Mouse (Mus musculus) lung, adult 2 months (tissue): ENCODE results near the gene Tbc1d9b. TPM values are rescaled to one million over a fixed set of nuclear protein-coding genes. Genes with fewer than 3 reads are reported as not detected.

ENCODE experiments used
- DNase-seq: peaks from one replicate; pipeline ENCODE4 v3.0.0; 2022
- H3K4me1 ChIP-seq: fragments of 200-500 bp; 2 replicates; pipeline ENCODE4 v1.6.1; 2011; ENCODE audit warnings: low read length; ENCODE audit not compliant: control insufficient read depth, insufficient read depth
- H3K4me3 ChIP-seq: fragments of 200-500 bp; replicated peaks from 2 replicates; pipeline ENCODE3; 2011; ENCODE audit warnings: low read depth, mild to moderate bottlenecking, control low read depth, low read length; ENCODE audit errors: extremely low read depth
- CTCF ChIP-seq: fragments of 200-500 bp; IDR thresholded peaks from 2 replicates; pipeline ENCODE4 v1.5.1; 2011; ENCODE audit warnings: mild to moderate bottlenecking, low read length, control low read depth; ENCODE audit not compliant: insufficient read depth
- POLR2A ChIP-seq: fragments of 200-500 bp; IDR thresholded peaks from 2 replicates; pipeline ENCODE4 v1.6.1; 2011; ENCODE audit warnings: low read depth, mild to moderate bottlenecking, control low read depth, low read length, borderline replicate concordance; ENCODE audit errors: extremely low read depth
- WGBS: fragments of 180-500 bp; shearing (Covaris S2); methylation state at CpG from one replicate; pipeline ENCODE4 v1.1.7; 2018; 5-methylcytosine and 5-hydroxymethylcytosine counted together
- polyA plus RNA-seq: library from polyadenylated mRNA; depleted of rRNA; stranded (reverse); fragments of >200 nt; gene quantifications from 2 replicates; pipeline ENCODE4 v1.2.3, GENCODE M21; 2012

Tbc1d9b gene
- polyA plus RNA-seq, 1 experiment, result 68.4 TPM

DNA sequence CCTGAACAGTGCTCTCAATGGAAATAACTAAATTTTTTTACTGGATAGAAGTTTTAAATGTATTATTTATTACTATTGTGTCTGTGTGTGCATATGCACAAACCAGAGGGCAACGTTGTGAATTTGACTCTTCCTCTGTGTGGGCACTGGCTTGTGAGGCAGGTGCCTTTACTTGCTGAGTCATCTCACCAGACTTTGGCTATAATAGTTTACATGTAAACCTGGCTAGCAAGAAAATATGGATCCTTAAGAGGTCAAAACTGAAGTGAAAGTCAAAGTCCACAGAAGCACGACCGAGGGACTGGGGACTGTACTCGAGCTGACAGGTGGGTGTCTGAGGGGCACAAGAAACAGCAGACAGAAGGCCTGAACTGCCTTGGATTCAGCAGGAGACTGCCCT lies 51.5 kb downstream of the Tbc1d9b start:
- no peaks in the 10 kb centered on the region for H3K4me1 ChIP-seq
- no peak overlapping the region for H3K4me3 ChIP-seq
- no peak for TF ChIP-seq CTCF
- no peak for TF ChIP-seq POLR2A
- no peak for DNase-seq
- WGBS, result 79% methylated on average over 4 of the region's 4 CpGs

DNA sequence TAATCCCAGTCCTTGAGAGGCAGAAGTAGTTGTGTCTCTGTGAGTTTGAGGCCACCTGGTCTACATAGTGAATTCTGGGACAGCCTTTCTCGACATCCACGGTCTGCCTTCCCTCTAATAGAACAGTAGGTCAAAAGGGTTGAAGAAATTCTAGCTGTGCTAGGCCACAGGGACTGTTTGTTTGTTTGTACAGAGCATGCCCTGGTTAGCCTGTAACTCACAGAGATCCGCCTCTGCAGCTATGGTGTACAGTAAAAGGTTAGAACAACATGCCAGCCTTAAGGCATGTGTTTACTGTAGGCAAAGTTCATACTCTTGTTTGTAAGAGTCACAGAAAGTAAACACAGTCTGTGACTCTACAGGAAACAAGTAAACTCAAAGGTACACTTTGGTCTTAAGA lies 53.6 kb downstream of the Tbc1d9b start:
- WGBS, result 62% methylated on average over 3 of the region's 3 CpGs
- no peak for DNase-seq
- no peak for TF ChIP-seq POLR2A
- TF ChIP-seq CTCF, result no peak
- Histone ChIP-seq H3K4me3 (no peak overlapping the region), H3K4me1 (no peaks in the 10 kb centered on the region)

DNA sequence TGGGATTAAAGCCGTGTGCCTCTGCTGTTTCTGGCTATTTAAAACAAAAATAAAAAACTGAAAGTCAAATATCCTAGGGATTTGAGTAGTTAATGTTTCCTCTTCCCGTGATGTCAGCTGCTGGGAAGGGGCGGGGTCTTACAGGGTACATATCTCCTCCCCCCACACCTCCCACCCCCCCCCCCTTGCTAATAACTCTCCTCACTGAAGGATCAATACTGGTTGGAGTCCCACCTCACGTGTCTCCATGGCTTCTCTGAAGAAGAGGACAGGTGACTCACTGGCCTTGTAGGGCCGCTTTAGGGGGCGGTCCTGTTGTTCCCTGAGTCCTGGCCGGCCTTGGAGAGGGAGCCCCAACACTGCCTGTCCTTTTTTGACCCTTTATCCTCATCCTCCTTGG lies 57.5 kb downstream of the Tbc1d9b start:
- no peak for DNase-seq
- Histone ChIP-seq H3K4me3 (no peak overlapping the region), H3K4me1 (no peaks in the 10 kb centered on the region)
- TF ChIP-seq POLR2A, result no peak
- no peak for TF ChIP-seq CTCF
- 65% methylated on average over 7 of the region's 7 CpGs for WGBS

DNA sequence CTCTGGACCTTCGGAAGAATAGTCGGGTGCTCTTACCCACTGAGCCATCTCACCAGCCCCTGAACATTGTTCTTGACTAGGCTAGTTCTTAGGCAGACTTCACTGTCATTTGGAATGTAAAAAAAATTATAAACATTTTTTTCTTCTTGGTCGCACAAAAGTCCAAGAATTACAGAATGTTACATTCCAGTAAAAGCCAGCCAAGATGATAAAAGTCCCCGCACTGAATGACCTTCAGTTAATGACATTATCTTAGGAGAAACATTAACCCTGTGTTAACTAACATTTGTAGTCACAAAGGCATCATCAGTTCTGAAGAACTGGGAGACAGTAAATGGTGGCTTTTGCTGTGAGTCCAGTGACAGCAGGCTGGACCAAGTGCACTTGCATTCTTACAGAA lies 59.2 kb downstream of the Tbc1d9b start:
- WGBS, result 63% methylated on average over 4 of the region's 4 CpGs
- TF ChIP-seq POLR2A, result no peak
- no peak for TF ChIP-seq CTCF
- DNase-seq, result no peak
- Histone ChIP-seq H3K4me3 (no peak overlapping the region), H3K4me1 (no peaks in the 10 kb centered on the region)

DNA sequence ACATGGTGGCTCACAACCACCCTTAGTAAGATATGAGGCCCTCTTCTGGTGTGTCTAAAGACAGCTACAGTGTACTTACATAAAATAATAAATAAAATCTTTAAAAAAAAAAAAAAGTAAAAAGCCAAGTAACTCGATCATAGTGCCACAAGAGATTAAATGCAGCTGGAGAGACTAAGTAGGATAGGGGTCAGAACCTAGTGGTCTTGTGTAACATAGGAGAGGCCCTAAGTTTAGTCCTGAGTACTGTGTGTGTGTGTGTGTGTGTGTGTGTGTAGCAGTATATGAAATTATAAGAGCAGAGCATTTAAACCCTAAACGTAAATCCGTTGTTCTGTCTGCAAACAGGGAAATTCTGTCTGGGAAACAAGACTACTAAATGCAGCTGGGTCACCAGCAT lies 61.1 kb downstream of the Tbc1d9b start:
- TF ChIP-seq POLR2A, result no peak
- 82% methylated on average over 3 of the region's 3 CpGs for WGBS

GRCm38 (mm10) chr11:50194070-50194469 lies 62.9 kb downstream of the Tbc1d9b start:
- WGBS, result 80% methylated on average over 7 of the region's 7 CpGs
- no peak for DNase-seq
- no peaks in the 10 kb centered on the region for H3K4me1 ChIP-seq
- no peak overlapping the region for H3K4me3 ChIP-seq
- TF ChIP-seq CTCF (no peak), POLR2A (no peak)

More for the DNA sequence above, 61.1 kb downstream of the Tbc1d9b start:
- Histone ChIP-seq H3K4me3 (no peak overlapping the region), H3K4me1 (no peaks in the 10 kb centered on the region)
- DNase-seq, result no peak

DNA sequence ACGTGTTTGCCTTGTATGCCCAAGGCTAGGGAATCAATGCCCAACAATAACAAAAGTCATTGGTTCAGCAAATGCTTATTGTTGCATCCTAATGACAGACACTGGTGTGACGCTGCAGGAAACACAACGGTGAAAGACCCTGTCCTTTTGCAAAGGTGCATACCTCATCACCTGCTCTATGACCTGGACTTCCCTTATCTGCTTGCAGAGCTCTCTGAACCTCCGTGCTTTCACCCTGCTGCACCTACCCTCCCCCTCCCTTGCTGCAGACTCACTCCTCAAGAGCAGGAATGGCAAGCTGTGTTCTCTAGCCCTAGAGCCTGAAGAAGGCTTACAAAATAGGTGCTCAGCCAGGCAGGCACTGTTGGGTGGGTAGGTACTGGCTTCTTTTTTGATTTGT lies 63.6 kb downstream of the Tbc1d9b start:
- DNase-seq, result no peak
- H3K4me3 ChIP-seq, result no peak overlapping the region
- H3K4me1 ChIP-seq, result no peaks in the 10 kb centered on the region
- 68% methylated on average over 4 of the region's 4 CpGs for WGBS
- TF ChIP-seq POLR2A (no peak), CTCF (no peak)

- TF ChIP-seq POLR2A, result no peak
- no peak for TF ChIP-seq CTCF
Measured at GRCm38 (mm10) chr11:50197500-50197899, 66.3 kb downstream of the Tbc1d9b start.

DNA sequence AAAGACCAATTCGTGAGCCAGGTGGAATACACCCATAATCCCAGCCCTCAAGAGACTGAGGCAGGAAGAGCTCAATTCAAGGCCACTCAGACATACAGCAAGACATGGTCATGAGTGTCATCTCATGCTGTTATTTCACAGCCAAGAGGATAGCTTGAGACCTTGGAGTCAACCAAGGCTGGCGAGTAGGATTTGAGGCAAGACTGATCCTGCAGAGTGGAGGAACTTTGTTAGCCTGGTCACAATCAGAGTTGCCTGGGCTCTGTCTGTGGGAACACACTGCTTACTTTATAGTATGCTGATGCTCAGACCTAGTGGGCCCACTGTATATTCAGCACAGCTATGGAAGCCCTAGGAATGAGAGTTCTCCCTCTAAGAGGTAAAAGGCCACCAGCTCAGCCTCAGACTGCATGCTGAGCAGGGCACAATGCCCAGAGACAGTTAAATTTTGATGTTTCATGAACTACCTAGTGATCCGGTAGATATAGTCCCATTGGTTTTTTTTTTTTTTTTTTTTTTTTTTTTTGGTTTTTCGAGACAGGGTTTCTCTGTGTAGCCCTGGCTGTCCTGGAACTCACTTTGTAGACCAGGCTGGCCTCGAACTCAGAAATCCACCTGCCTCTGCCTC lies 67.1 kb downstream of the Tbc1d9b start:
- TF ChIP-seq POLR2A (no peak), CTCF (no peak)
- Histone ChIP-seq H3K4me3 (no peak overlapping the region), H3K4me1 (no peaks in the 10 kb centered on the region)
- WGBS, result 85% methylated on average over 4 of the region's 5 CpGs
- DNase-seq, result no peak

More at GRCm38 (mm10) chr11:50197500-50197899, 66.3 kb downstream of the Tbc1d9b start:
- DNase-seq, result no peak
- no peak overlapping the region for H3K4me3 ChIP-seq
- 65% methylated on average over 4 of the region's 4 CpGs for WGBS
- H3K4me1 ChIP-seq, result no peaks in the 10 kb centered on the region

- no peak for TF ChIP-seq CTCF
- DNase-seq, result no peak
- H3K4me1 ChIP-seq, result no peaks in the 10 kb centered on the region
- 87% methylated on average over 2 of the region's 2 CpGs for WGBS
- H3K4me3 ChIP-seq, result no peak overlapping the region
Measured at GRCm38 (mm10) chr11:50198916-50199315, 67.7 kb downstream of the Tbc1d9b start.
